Mouse (Mus musculus) liver, embryonic 14.5 days (tissue): ENCODE measurements around the gene Hmga1b. TPM values are rescaled to one million over a fixed set of nuclear protein-coding genes. Genes with fewer than 3 reads are reported as not detected.
A peak's percentile ranks its signal among the peaks of the same experiment; 100 is the strongest.
"Not testable (repeated sequence)": the region's sequence is repeated elsewhere in the genome, so short reads cannot be mapped to it uniquely, and the experiment has no call there.

Experiments
- ATAC-seq: fragments of 200-750 bp; cut with Nextera tagmentation; 2 replicates; pipeline ENCODE4 v1.8.0; 2017; ENCODE audit warnings: moderate number of reproducible peaks, mild to moderate bottlenecking, moderate library complexity; ENCODE audit not compliant: insufficient read depth
- DNase-seq, 3 experiments: peaks; one replicate each; pipeline ENCODE4 v3.0.0-alpha.2; 2012 to 2013; ENCODE audit warnings: low read depth in 3 of 3, low spot score in 3 of 3
- H3K27ac ChIP-seq: fragments of 300-500 bp; sonication (generic); 2 replicates; pipeline ENCODE4 v1.5.1; 2014; ENCODE audit warnings: moderate library complexity, mild to moderate bottlenecking, control low read depth, inconsistent platforms
- H3K27me3 ChIP-seq: fragments of 300-500 bp; sonication (generic); 2 replicates; pipeline ENCODE4 v1.6.1; 2014; ENCODE audit warnings: mild to moderate bottlenecking, low read length, moderate library complexity; ENCODE audit not compliant: control insufficient read depth, insufficient read depth
- H3K36me3 ChIP-seq: fragments of 300-500 bp; sonication (generic); replicated peaks from 2 replicates; pipeline ENCODE4 v1.6.1; 2014; ENCODE audit warnings: low read depth; ENCODE audit not compliant: control insufficient read depth, insufficient read depth
- H3K4me1 ChIP-seq, 2 experiments: fragments of 200-500 bp in 1 of 2; fragments of 300-500 bp in 1 of 2; sonication (generic) in 1 of 2; replicated peaks; 2 replicates each; pipeline ENCODE4 v1.6.1; 2012 to 2014; ENCODE audit warnings: antibody characterized with exemption in 1 of 2, inconsistent platforms in 1 of 2, low read length in 1 of 2; ENCODE audit not compliant: control insufficient read depth in 2 of 2, insufficient read depth in 2 of 2
- H3K4me2 ChIP-seq: fragments of 300-500 bp; sonication (generic); 2 replicates; pipeline ENCODE4 v1.6.1; 2014; ENCODE audit warnings: low read depth, mild to moderate bottlenecking, control low read depth, moderate library complexity
- H3K4me3 ChIP-seq, 2 experiments: fragments of 200-500 bp in 1 of 2; fragments of 300-500 bp in 1 of 2; sonication (generic) in 1 of 2; 2 replicates each; pipeline ENCODE4 v1.5.1; 2012 to 2014; ENCODE audit warnings: low read depth in 2 of 2, low read length in 2 of 2, mild to moderate bottlenecking in 2 of 2, control low read depth in 1 of 2, inconsistent platforms in 1 of 2, moderate library complexity in 1 of 2; ENCODE audit not compliant: insufficient read depth in 1 of 2
- H3K9ac ChIP-seq: fragments of 300-500 bp; sonication (generic); replicated peaks from 2 replicates; pipeline ENCODE4 v1.6.1; 2014; ENCODE audit warnings: mild to moderate bottlenecking, control low read depth, moderate library complexity
- H3K9me3 ChIP-seq: fragments of 300-500 bp; sonication (generic); 2 replicates; pipeline ENCODE4 v1.6.1; 2016; ENCODE audit warnings: low read length, mixed read lengths; ENCODE audit not compliant: control insufficient read depth
- CTCF ChIP-seq: IDR thresholded peaks from 2 replicates; pipeline ENCODE4 v1.5.1; 2016; ENCODE audit warnings: antibody characterized with exemption, low read depth, control low read depth
- EP300 ChIP-seq: IDR thresholded peaks from 2 replicates; pipeline ENCODE4 v1.6.1; 2016; ENCODE audit warnings: antibody characterized with exemption, low read depth
- WGBS: fragments of 180-500 bp; shearing (Covaris S2); extraction: QIAGEN DNeasy Blood & Tissue Kit; methylation state at CpG from one replicate; pipeline ENCODE4 v1.1.7; 2014; ENCODE audit not compliant: insufficient replicate concordance; 5-methylcytosine and 5-hydroxymethylcytosine counted together
- polyA plus RNA-seq, 2 experiments: library from polyadenylated mRNA; depleted of rRNA in 1 of 2; stranded (reverse) in 1 of 2; unstranded in 1 of 2; fragments of >200 nt; fragmentation: Nextera tagmentation in 1 of 2; extraction: Ambion mirVana in 1 of 2; gene quantifications; 2 replicates each; pipeline versions ENCODE4 v1.2.1 to v1.2.3; 2012 to 2014

Gene Hmga1b
- polyA plus RNA-seq (2012; rRNA removed) (1.3 and 2.0 TPM in 2 replicates), polyA plus RNA-seq (2014; fragmentation: Nextera tagmentation; extraction: Ambion mirVana) (3.8 and 4.3 TPM in 2 replicates)

DNA sequence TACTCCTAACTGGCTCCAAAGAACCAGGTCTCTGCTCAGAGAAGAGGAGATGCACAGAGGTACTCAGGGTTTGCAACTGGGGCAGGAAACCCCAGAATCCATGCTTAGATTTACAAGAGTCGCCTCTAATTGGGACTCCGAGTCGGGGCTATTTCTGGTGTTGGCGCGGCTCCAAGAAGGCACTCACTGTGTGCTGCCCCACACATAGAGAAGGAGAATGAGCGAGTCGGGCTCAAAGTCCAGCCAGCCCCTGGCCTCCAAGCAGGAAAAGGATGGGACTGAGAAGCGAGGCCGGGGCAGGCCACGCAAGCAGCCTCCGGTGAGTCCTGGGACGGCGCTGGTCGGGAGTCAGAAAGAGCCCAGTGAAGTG, at the start of gene Hmga1b:
Gene Hmga1b, plus strand, starts transcription at position 123 of the 370 bp plus-strand sequence.
- H3K4me2 ChIP-seq, H3K27me3 ChIP-seq, H3K9ac ChIP-seq, H3K36me3 ChIP-seq, H3K9me3 ChIP-seq, ATAC-seq, H3K4me3 ChIP-seq, H3K4me1 ChIP-seq, H3K27ac ChIP-seq, DNase-seq: not testable (repeated sequence)
- WGBS, result 13% methylated on average over 14 of the region's 14 CpGs

DNA sequence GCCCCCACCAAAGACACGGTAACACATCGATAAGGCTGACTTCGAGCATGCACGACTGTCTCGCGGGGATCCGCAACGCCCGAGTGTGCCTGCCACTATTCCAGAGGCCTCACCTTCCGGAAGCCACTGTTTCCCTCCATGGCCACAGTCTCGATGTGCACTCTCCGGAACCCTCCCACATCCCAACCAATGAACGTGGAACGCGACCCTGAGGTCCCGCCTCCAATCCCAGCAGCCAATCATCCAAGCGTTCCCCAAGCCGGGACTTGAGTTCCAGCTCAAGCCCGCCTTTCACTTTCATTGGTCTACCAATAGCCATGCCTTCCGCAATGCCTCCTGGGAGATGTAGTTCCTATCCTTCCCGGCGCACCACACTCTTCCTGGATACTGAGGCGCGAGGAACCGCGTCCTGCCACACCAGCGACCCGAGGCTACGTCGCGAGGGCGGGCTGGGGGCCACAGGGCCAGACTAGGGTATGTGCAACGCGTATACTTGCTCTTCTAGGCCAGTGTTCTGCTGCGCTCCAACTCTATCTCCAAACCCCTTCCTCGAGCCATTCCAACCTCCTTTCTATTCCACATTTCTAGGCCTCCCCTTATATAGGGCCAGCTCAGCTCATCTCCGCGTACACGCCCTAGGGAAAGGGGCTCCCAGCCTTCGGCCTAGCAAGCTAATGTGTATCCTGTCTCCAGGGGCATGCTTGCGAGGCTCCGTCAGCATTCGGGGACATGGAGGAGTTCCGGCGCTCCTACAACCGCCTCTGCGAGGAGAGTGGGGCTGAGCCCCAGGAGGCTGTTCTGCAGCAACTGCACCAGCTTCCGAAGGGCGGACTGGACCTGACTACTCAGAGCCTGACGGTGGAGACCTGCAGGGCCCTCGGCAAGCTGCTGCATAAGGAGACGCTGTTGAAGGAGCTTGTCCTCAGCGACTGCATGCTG, 48.7 kb upstream of the Hmga1b start, which contains the start of the genes Cenpx and Lrrc45:
Gene Cenpx, minus strand, starts transcription at position 159 of the 939 bp plus-strand sequence.
Gene Lrrc45, plus strand, starts transcription at position 346 of the 939 bp plus-strand sequence.
- DNase-seq (peak; percentile 98 to 99 (median 99)), ATAC-seq (peak; percentile 96)
- TF ChIP-seq CTCF (peak; percentile 27), EP300 (no peak)
- Histone ChIP-seq H3K36me3 (no peaks in the 10 kb centered on the region; the same call in 1 of the 2 replicates), H3K27ac (peak within 1 kb of the TSS; percentile 56), H3K9me3 (no peaks in the 10 kb centered on the region), H3K4me1 (peaks cover 6% of the 10 kb centered on the region in 2 experiments), H3K9ac (peak within 1 kb of the TSS; percentile 74), H3K4me3 (peak within 1 kb of the TSS; percentile 62 to 65), H3K4me2 (peak within 1 kb of the TSS; percentile 98), H3K27me3 (no peaks in the 10 kb centered on the region)
- WGBS, result 2% methylated on average over 53 of the region's 53 CpGs

DNA sequence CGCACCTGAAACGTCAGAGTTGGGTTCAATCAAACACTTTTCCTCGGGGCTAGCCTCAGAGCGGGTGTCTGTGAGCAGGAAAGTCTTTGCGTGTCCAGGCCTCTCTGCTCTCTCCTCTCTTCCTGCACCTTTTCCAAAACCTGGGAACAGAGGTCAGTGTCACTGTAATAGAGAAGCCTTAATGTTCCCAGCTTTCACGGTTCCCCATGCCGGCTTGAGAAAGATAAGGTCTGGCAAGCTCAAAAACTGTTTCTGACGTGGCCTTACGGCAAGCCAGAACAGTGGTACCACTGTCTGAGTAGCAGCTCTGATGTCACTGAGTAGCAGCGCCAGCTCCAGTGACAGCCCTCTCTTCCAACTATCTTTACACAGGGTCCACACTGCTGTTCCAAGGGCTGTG, 48.0 kb upstream of the Hmga1b start:
- Histone ChIP-seq H3K36me3 (no peaks in the 10 kb centered on the region; the same call in 1 of the 2 replicates), H3K27me3 (no peaks in the 10 kb centered on the region), H3K4me1 (peaks cover 6% of the 10 kb centered on the region in 2 experiments), H3K4me3 (peak overlapping the region; percentile 57 to 64), H3K27ac (no peak overlapping the region), H3K9me3 (no peaks in the 10 kb centered on the region), H3K4me2 (peak overlapping the region; percentile 98), H3K9ac (peak overlapping the region; percentile 74)
- WGBS, result 30% methylated on average over 10 of the region's 10 CpGs
- ATAC-seq (no peak), DNase-seq (no peak)
- no peak for TF ChIP-seq CTCF
- no peak for TF ChIP-seq EP300

DNA sequence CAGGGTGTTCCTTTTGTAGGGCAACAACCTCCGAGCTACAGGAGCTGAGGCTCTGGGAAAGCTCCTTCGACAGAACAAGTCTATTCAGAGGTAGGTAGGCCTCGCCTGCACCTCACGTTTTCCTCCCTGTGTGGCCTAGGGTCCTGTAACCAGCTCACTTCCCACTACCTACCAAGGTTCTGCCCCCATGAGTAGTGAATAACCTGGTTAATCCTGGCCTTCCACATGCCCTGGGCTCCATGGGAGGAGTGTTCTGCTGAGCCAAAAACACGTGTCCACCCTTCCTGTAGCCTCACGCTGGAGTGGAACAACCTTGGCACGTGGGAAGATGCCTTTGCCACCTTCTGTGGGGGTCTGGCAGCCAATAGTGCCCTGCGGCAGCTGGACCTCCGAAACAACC, 47.5 kb upstream of the Hmga1b start:
- Histone ChIP-seq H3K36me3 (no peaks in the 10 kb centered on the region; the same call in 1 of the 2 replicates), H3K27me3 (no peaks in the 10 kb centered on the region), H3K4me3 (no peak overlapping the region), H3K27ac (no peak overlapping the region), H3K4me1 (peaks cover 6% of the 10 kb centered on the region in 2 experiments), H3K4me2 (no peak overlapping the region; the same call in 1 of the 2 replicates), H3K9me3 (no peaks in the 10 kb centered on the region), H3K9ac (no peak overlapping the region)
- ATAC-seq (no peak), DNase-seq (no peak)
- TF ChIP-seq EP300 (no peak), CTCF (no peak)
- WGBS, result 83% methylated on average over 9 of the region's 9 CpGs

DNA sequence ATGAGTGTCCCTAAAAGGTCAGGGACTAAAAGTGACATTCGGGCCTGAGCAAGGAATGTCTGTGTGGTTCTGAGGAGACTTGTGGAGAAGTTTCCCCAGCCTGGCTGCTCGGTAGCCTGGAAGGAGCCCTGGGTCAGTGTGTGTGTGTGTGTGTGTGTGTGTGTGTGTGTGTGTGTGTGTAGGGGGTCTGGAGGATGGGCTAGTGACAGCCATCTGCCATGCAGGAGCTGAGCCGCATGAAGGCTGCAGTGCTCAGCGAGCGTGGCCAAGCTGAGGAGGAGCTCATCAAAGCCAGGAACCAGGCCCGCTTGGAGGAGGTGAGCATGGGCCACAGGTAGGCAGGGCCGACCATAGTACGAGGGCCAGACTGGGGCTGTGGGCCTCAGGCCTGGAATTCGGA, 43.4 kb upstream of the Hmga1b start:
- Histone ChIP-seq H3K9me3 (no peaks in the 10 kb centered on the region), H3K27me3 (peaks cover 24% of the 10 kb centered on the region), H3K4me3 (no peak overlapping the region), H3K4me2 (no peak overlapping the region), H3K9ac (no peak overlapping the region), H3K36me3 (no peaks in the 10 kb centered on the region; the same call in 1 of the 2 replicates), H3K4me1 (peaks cover 3 to 11% of the 10 kb centered on the region in 2 experiments), H3K27ac (no peak overlapping the region)
- TF ChIP-seq CTCF (no peak), EP300 (no peak)
- no peak for DNase-seq
- no peak for ATAC-seq
- 76% methylated on average over 9 of the region's 9 CpGs for WGBS
